Mouse (Mus musculus) frontal cortex, postnatal 25 days (tissue): Measurements from ENCODE around the gene Gm10639.
"Not testable (repeated sequence)": the region's sequence is repeated elsewhere in the genome, so short reads cannot be mapped to it uniquely, and the experiment has no call there.

Experiments used
- DNase-seq, 2 experiments: peaks; one replicate each; pipeline ENCODE4 v3.0.0; 2022; ENCODE audit warnings: low spot score in 2 of 2

Gm10639 gene

DNA sequence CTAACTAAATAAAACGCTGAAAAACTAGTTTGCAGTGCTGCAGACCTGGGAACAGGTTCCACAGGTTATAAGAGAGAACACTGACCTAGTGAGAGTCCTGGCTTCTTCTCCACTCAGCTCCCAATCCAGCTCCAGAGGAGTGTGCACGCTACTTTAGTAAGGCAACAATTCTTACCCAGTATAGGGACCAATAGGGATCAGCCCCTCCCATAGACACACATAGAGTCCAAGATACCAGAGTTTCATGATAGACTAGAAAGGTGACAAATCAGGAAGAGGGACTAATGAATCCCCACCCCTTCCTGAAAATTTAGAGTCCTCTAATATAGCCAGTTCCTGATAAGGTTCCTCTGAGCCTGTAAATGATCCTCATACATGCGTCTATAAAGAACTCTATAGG is 57.3 kb downstream of the Gm10639 start:
- DNase-seq: no peak

DNA sequence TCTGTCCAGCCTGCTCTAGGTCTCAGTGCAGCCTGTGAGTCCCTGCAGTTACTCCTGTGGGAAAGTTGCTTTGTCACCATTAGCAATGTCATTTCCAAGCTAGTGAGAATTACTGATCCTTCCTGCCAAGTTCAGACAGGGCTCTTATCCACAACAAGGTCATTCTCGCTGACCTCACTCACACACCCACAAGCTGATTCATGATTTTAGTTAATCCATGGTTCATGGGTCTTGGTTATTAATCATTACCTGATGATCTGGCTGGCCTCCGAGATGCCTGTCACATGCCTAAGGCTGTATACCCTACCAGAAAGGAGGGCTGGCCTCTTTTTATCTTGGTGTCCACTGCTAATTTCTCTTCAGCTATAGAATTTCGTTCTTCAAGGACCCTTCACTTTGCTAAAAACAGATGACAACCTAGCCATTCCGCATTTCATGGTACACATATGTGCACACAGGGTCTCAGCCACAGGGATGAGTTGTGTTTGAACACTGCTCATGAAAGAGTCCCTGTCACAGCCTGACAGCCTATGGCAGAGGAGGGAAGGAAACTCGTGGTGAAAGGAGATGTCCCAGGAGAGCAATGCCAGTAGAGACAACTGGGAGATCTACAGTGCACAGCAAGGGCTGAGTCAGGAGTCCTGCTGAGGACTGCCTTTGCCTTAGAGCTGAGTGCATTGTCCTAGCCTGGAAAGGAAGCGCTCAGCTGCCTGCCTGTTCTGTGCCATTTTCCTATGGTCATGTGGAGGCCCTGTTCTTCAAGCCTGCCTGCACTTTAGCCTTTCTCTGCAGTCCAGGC is 58.7 kb downstream of the Gm10639 start:
- DNase-seq: not testable (repeated sequence)

DNA sequence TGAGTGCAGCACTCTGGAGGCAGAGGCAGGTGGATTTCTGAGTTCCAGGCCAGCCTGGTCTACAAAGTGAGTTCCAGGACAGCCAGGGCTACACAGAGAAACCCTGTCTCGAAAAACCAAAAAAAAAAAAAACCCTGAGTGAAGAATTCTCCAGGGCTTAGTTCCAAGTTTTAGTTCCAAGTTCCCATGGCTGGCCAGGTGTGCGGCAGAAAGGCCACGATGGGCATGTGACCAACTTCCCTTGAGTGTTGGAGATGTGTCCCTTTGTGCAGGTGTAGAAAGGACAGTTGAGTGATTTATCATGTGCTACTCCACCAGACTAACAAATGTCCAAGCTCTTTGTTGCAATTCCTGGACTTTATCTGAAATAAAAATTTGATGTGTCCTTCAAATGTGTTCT is 59.4 kb downstream of the Gm10639 start:
- not testable (repeated sequence) for DNase-seq

DNA sequence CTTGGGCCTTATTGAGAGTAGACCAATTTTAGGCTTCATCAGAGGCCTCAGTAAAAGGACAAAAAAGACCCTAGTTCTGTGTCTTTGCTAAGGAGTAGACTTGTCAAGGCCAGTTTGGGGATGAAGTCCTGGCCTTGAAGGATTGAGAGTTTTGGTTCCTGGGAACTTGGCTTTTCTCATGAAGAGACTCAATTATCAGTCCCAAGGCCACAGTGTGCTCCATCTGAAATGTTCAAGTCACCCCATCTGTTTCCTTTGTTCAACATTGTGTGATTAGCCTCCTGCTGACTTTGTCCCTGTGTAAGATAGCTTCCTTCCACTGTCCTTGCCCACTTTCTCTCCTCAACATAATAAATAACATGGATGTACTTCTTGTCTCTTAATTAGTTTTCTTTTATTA is 60.3 kb downstream of the Gm10639 start:
- not testable (repeated sequence) for DNase-seq

DNA sequence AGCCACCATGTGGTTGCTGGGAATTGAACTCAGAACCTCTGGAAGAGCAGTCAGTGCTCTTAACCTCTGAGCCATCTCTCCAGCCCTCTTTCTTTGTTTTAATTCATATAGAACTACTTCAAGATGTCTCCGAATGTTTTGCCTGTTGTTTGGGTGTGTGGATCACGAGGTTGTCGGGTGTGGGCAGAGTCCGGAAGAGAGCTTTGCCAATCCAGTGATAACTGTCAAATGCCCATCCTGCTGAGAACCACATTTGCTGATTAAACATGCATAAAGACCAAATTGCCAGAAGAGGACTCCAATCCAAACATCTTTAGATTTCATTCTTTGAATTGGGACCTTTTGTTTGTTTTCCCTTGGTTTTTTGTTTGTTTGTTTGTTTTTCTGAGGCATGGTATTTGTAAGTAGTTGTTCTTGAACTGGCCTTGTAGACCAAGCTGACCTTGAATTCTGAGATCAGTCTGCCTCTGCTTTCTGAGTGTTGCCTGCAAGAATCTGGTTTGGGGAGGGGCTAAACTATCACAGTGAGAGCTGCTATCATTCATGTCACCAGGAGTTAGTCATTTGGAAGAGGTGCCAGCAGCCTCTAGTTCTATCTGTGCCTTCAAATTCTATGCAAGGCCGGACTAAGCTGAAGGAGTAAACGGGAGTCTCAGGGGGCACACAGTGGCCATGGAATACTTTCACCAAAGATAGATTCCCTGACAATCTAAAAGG is 61.9 kb downstream of the Gm10639 start:
- no peak for DNase-seq
